Mouse (Mus musculus): ENCODE results near the gene Gm45062.

- TF ChIP-seq CTCF (IDR thresholded peaks at IDR 0.05; ENCODE audit: extremely low read depth, insufficient read length, insufficient replicate concordance, low read depth, low read length) (no peak), POLR2A (IDR thresholded peaks at IDR 0.05; ENCODE audit: low read depth, low read length) (no peak)
These were observed 140.5 kb downstream of the Gm45062 start for GRCm38 (mm10) chr6:8399710-8400109.
